Mouse (Mus musculus) adipocyte (in vitro differentiated cells): ENCODE results near the gene Rps11.
"Not testable (repeated sequence)": the region's sequence is repeated elsewhere in the genome, so short reads cannot be mapped to it uniquely, and the experiment has no call there.

Experiments
- DNase-seq: peaks from one replicate; pipeline ENCODE4 v3.0.0-alpha.2; 2016; ENCODE audit warnings: low spot score

Gene Rps11

DNA sequence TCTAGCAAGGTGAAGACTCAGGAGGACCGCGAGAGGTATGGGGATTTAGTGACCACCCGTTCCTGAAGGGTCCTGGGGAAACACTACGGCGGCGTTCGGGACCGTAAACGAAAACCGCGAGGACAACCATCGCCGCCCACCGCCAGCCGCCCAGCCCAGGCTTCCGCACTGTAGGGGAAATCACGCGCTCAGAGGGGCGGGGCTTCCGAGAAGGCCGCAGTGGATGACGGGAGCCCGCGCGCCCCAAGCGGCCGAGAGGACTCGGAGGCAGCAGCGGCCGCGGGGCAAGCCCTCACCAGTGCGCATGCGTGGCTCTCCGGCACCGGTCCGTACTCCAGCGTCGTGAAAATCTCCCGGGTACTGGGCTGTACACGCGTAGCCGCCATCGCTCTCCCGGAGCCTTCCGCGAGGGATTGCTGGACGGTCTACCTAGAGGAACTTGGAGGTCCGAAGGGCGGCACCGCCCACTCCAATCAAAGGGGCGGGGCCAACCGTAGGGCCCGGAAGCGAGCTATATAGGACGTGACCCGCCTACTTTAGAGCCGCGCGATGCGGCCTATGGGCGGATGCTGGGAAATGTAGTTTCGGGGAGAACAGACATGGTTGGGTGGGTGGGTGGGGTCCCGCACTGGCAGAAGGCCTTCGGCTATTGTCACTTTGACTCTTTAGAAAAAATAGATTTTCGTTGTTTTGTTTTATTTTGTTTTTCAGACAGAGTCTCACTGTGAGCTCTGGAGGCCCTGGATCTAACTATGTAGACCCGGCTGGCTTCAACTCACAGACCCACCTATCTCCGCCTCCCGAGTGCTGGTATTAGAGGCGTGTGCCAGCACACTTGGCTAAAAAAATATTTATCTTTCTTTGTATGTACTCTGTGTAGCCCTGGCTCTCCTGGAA, 30.1 kb upstream of the Rps11 start, which contains the start of the genes Pih1d1 and Aldh16a1:
Gene Pih1d1 (plus strand): TSS at position 208 of the 897 bp plus-strand sequence.
Gene Aldh16a1 (minus strand): TSS at position 489 of the 897 bp plus-strand sequence.
- peak; percentile 93 for DNase-seq

DNA sequence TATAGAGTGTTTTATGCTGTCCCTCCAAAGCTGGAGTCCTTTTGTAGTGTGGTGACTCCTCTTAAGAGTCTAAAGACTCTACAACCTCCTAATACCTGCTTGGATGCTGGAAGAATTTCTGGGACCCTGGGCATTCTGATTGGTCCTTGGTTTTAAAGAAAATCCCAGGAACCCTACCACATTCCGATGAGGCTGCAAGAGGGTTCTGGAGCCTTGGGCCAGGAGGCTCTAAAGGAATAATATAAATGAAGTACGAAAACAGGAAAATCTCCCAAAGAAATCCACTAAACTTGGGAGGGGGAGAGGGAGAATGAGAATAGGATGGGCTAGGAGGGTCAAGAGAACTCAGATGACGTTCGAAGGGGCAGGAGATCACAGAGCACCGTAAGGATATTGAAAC, 29.3 kb upstream of the Rps11 start:
- DNase-seq = peak; percentile 8

DNA sequence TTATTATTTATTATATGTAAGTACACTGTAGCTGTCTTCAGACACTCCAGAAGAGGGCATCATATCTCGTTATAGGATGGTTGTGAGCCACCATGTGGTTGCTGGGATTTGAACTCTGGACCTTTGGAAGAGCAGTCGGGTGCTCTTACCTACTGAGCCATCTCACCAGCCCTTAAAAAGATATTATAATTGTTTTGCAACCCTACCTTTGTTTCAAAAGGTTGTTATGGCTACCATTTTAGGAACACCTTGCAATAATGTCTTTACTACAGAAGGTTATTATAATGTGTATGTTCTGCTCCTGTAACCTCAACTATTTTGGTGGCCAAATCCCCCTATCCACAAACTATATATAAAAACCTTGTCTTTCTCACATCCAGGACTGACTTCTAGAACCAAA, 28.8 kb upstream of the Rps11 start:
- DNase-seq = not testable (repeated sequence)

DNA sequence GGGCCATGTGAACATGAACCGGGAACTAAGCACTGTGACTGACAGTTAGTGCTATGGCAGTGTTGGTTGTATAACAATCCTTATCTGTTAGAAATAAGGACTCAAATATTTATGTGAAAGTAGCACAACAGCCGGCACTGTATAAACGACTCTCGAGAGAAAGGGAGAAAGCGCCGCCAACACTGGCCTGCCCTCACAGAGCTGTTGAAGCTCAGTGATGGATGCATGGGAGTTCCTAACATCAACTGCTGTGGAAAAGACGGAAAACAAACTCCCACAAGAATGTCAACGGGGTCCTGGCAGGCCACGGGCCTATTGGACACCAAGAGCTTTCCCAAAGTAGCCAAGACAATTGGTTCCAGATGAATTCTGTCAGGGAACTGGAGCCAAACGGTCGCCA, 27.1 kb upstream of the Rps11 start:
- DNase-seq = peak; percentile 56

DNA sequence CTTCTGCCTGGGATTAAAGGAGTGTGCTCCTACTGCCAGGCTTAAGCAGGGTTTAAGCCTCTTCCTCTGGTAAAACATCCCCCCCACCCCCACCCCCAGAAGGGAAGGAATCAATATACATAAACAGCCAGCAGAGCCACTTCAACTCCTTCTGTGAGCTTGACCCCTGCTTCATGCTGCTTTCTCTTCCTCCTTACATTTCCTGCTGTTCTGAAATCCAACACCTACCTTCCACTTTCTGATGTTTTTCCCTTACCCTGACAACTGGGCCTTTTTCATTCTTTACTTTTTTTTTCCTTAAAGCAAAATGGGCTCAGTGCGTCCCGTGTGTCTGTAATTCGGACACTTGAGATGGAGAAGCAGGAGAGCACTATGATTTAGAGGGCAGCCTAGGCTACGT, 26.1 kb upstream of the Rps11 start:
- no peak for DNase-seq

DNA sequence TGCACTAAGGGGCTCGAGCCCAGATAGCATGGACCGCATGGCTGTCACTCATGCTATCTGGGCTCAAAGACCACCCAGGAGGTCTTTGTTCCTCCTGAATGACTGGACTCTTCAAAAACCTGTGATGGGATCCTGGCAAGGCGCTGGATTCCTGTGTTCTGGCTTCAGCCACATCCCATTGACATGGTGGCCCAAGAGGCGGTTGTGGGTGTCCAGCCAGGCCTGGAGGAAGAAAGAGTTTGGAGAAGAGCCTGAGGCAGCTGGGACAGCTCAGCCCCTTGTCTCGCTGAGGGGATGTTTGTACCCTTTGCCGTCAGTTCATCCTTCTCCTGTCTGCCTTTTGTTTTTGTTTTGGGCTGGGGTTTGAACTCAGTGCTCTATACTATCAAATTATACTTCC, 25.3 kb upstream of the Rps11 start:
- no peak for DNase-seq

DNA sequence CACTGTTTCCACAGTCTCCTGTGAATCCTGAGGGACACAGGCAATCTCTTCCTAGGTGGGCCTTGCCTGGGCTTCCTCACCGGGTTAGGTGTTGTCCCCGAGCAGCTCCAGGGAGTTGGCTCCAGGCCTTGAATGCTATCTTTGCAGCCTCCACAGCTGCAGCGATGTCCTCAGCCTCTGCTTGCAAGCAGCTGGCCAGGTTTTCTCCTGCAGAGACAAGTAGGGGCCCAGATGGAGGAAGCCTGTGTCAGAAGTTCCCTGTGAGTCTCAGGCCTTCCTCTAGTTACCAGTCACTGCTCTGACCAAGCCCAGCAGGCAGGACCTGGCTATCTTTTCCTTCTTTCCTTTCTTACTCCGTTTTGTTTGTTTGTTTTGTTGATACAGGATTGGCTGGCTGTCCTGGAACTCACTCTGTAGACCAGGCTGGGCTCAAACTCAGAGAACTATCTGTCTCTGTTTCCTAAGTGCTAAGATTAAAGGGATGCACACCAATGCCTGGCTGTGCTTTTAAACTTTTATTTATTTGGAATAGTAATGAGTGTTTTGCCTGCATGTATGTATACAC, 24.4 kb upstream of the Rps11 start:
- no peak for DNase-seq

DNA sequence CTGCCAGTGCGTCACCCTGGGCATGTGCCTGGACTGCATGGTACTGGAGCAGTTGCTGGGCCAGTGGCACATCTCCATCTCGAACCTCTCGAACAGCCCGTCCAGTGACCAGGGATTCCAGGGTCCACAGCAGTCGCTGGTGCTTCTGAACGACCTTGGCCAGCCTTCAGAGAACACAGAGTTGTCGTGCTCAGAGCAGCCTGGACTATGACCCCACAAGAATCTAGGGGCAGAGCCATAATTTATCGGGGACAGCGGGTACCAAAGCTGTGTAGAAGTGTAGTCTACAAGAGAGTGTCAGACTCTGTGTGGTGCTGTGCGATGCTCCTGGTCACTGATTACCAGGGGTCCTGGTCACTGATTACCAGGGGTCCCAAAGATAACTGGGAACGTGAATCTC, 23.7 kb upstream of the Rps11 start:
- DNase-seq = no peak

DNA sequence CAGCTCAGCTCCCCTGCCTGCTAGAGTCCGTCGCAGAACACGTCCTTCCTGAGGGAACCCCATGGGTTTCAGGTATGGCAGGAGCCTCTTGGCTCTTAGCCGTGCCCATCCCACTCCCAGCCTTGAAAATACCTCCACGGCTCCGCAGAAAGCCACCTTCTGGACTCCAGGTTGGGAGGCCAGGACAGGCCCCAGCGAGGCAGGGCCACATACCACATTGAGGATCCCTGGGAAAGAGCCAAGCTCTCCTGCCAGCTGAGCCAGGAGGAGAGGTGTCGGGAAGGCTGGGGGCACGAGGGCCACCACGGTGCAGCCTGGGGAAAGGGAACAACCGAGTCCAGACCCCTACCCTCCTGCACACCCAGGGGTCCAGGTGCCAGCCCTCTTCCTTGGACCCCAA, 23.0 kb upstream of the Rps11 start:
- no peak for DNase-seq

DNA sequence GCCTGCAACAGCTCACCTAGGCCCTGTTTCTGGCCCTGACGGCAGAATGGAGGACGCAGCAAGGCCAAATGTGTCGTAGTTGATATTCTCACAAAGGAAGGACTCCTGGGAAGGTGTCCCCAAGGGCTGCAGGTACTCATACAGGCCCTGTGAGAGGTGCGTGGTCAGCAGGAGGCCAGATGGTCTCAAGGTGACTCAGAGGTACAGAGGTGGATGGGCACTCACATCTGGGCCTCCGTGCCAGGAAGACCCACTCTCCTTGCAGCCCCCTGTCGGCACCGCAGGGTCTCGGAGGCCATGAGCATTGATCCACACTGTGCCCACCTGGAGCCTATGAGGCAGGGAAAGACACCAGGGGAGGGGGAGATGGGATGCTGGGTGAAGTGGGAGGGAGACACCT, 21.2 kb upstream of the Rps11 start:
- DNase-seq = no peak

DNA sequence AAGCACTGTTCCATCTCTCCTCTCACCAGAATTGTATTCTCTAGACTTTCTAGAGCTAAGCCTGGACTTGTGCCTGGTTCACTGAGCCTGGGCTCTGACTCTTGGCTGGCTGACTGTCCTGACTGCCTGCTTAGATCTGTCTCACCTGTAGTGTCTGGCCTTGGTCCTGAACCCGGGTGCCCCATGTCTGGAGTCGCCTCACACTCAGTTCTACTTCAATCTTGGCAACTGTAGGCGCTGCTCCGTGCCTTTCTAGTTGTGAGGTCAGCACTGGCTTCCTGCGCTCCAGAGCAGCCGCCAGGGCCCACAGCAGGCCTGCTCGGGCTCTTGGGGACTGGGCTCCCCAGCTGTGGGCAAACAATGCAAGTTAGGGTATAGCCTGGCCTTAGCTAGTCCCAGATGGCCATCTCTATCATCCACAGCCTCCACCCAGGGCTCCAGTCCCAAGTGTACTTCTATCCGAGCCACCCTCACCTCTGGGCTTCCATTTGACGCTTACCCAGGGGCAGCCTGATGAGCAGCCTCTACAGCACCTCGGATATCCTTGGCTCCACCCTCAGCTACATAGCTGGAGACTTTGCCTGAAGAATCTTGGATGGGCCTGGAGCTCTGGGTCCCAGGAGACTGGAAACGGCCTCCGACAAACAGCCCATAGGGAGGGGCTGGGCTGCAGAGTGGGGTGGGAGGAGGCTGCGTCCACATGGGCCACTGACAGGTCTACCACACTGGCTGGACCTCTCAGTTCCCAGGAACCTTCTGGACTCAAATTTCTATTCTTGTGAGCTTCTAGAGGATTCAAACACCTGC, 20.3 kb upstream of the Rps11 start:
- DNase-seq = no peak

DNA sequence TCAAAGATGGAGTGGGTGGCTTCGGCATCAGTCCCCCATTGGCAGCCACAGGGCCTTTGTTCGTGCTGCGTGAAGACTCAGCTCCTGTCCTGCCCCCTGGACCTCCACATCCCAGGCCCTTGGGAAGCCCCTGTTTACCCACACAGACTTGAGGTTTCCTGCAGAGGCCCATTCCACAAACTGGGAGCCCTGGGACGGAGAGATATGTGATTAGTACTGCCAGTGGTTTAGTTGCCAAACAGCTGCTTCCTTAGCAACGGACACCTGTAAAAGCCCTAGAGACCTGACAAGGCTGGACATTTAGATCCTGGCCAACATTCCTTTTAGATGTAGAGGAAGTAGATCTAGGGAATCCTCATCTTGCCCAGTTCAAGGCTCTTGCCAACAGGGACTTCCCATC, 17.7 kb upstream of the Rps11 start:
- DNase-seq = no peak

DNA sequence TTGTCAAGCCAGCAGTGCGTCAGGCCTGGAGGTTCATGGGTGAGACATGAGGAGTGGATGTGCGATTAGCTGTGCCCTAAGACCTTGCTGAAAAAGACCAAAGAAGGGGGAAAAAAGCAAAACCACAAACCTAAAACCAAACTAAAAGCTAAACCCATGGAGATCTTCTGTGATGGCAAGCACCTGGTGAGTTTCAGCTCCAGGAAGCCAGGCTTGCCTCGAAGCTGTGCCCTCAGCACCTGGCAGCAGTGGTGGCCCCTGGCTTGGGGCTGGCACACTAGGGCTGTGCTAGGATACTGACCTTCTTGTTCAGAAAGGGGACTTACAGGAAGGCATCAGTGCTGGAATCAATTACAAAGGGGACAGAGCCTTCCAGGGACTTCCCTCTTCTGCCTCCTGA, 17.1 kb upstream of the Rps11 start:
- DNase-seq = no peak

DNA sequence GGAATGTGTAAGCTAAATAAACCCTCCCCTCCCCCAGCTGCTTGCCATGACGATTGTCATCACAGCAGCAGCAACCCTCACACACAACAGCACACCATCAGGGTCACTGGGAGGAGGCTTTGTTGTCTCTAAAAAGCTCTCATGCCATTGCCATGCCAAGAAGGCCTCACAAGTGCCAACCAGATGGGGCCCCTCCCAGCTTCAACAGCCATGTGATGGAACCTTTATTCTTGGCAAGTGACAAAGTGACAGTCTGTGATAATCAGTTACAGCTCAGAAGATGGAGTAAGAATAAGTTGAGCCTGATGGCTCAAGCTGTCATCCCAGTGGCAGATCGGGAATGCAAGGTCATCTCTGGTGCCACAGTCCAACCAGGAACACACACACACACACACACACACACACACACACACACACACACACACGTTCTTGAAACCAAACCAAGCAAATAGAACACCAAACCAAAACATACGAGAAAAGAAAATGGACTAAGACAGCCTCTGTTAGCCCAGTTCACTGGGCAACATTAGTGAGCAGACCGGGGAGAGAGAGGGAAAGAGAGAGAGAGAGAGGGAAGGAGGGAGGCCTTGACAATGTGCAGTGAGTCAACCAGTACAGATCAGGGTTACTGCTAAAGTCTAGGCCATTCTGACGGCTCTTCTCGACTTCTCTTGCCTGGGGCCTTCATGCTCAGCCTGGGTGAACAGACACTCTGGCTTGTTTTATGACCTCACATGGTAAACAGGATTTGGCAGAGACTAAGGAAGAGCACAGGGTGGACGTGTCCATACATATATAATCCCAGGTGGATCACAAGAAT, 15.9 kb upstream of the Rps11 start:
- no peak for DNase-seq

DNA sequence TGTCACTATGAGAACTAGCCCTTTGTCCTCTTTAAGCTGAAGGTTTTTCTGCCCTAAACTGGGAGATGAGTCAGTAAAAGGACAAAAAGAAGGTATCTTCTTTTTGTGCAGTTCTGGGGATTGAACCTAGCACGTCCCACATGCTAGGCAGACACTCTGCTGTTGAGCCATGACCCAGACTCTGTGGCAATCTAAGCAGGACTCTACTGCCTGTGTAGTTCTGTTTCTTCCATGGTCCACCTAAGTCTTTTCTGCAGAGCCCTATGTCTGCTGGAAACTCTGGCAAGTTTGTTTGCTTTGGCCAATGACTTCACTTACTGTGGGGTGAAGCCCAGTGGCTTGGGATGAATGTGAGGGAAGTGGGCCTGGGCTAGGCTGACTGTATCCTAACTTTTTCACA, 14.2 kb upstream of the Rps11 start:
- peak; percentile 19 for DNase-seq

DNA sequence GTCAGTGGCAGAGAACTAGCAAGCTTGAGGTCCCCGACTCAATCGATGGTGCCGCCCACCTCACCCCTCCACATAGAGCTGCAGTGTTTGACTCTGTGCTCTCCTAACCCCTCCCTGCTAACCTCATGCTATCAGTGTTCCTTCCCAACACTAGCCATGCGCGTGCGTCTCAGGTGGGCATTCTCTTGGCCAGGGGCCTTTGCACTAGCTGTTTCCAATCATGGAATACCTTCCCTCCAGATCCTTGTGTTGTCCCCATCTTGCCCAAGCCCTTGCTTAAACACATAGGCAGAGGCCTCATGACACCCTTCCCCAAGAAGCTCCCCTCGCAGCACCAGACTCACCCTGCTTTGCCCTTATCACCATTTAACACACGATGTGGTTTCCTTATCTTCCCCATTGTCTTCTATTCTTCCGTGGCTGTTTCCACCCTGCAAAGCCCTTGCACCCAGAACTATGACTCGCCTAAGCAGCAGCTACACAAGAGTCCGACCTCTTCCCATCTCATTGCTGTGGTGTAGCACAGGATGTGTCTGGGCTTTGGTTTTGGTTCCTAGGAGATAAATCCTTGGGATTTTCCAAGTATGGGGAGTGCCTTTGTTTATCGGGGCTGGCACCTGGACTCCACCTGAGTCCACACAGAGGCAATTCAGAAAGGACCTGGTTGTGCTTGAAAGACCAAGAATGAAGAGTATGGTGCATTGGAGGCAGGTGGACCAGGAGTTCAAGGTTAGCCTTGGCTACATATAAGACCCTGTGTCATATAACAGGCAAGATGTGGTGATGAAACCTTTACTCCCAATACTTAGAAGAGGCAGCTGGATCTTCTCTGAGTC, 13.2 kb upstream of the Rps11 start:
- no peak for DNase-seq

DNA sequence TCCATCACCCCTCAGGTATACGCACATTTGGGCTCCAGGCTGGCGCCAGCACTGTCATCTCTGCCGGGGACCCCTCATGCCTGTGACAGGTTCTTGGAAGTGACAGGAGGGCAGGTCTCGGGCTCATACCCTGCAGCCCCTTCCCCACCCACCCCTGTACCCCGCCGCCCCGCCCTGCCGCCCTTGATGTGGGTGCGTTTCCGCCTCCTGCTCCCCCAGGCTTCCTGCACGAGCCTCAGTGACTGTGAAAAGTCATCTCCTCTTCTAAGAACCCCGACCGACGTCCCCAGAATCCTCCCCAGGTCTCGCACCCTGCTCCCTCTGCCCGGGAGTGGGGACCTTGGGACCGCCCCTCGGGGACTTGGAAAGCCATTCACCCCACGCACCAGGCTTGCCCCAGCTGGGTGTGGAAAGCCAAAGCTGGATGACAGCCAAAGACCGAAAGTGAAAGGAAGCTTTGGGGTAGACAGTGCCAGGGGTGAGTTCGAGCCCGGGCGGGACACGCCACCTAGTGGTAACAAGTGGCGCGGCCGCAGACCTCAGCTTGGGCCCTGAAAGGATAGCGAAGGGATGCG, 11.8 kb upstream of the Rps11 start, which contains the start of the genes Gm45713 and Flt3l:
Gene Gm45713 (minus strand): TSS at position 239 of the 575 bp plus-strand sequence.
Gene Flt3l (minus strand): TSS at position 440 of the 575 bp plus-strand sequence.
- peak; percentile 91 for DNase-seq

DNA sequence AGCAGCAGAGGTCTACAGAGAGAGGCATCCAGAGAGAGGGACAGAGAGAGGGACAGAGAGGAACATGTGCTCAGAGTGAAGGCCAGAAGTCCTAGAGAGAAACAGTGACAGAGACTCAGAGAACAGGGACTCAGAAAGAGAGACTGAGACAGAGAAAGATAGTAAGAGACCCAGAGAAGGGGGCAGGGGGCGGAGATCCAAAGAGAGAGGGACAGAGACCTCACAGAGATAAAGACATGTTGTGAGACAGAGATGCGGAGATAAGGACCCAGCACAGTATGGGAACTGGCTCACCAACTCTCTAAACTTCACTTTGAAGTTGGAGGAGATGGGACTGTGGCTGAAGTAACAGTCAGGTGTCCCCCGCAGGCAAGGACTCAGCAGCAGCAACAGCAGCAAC, 11.1 kb upstream of the Rps11 start:
- DNase-seq = no peak

DNA sequence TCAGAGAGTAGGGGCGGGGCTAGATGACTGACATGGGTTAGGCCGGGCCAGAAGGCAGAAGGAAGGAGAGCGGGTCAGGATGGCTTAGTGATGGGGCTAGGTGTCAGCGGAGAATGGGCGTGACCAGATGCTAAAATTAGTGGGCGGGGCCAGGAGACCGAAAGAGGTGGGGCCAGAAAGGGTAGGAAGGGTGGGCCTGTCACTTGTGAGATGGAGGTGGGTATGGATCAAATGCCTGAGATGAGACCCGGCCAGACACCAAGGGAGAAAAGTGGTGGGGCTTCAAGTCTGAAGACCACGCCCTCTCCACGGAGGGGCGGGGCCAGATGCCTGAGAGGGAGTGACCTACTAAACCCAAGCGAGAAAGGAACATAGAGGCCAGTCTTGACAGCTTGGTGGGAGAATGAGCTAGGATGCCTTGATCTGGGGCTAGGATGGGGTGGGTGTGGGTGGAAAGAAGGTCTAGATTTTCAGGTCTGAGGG, 10.3 kb upstream of the Rps11 start:
- DNase-seq = no peak

DNA sequence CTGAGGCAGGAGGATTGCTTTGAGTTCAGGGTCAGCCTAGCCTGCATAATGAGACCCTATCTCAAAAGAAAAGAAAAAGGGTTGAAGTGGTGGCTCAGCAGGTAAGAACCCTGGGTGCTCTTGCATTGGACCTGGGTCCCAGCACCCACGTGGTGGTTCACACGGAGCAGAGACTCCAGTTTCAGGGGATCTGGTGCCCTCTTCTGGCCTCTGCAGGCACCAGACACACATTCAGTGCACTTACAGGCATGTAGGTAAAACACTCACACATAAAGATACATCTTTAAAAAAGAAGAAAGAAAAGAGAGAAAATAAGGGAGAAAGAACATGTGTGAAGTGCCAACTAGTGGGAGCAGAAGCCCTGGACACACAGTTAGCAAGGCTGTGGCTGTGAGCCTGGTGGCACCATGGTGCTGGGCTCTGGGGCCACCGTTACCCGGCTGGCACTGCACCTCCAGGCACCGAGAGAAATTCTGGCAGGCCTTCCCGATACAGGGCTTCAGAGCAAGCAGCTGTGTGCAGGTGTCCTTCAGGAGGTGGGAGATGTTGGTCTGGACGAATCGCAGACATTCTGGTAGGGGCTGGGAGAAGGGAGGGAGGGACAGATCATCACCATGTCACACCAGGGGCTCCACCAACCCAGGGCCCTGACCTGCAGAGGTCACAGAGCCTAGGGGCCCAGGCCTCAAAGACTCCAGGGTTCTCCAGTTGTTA, 9.4 kb upstream of the Rps11 start:
- no peak for DNase-seq
